Mouse (Mus musculus) hematopoietic multipotent progenitor cell, adult 10-12 weeks (in vitro differentiated cells): ENCODE results near the gene Grk1. TPM values are rescaled to one million over a fixed set of nuclear protein-coding genes. Genes with fewer than 3 reads are reported as not detected.

Source experiments
- polyA plus RNA-seq: library from polyadenylated mRNA; stranded (reverse); fragments of >175 nt; gene quantifications from 2 replicates; pipeline ENCODE4 v1.2.3, GENCODE M21; 2012; ENCODE audit warnings: low replicate concordance

Gene Grk1
- not detected in 2 replicates for polyA plus RNA-seq

DNA sequence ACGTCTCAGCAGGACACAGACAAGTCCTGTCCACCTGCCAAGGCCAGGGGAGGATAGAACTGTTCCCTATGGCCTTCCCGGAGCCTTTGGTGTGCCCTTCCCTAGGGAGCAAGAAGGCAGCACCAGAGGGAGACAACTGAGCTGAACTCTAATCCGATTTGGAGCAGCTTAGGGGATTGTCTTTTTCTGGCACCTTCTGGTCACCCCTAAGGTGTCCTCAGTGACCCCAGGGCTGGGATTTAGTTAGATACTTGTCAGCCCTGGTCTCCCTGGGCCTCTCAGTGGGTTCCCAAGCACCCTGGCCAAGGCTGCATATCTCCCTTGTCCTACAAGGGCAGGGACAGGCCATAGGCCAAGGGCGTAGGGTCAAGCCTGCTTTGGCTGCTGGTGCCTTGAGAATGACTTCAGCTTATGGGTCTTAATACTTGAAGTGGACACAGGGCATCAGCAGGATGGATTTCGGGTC, at the start of gene Grk1:
Gene Grk1, plus strand, starts transcription at position 416 of the 466 bp plus-strand sequence.

GRCm38 (mm10) chr8:13396725-13397124, 8.2 kb upstream of the Grk1 start, which contains the start of gene Atp4b:
Gene Atp4b (minus strand): TSS chr8:13396825.

GRCm38 (mm10) chr8:13434889-13435288, 30.0 kb downstream of the Grk1 start, which contains the start of gene Tmem255b:
Gene Tmem255b (plus strand): TSS chr8:13435189.

Other genes starting within 250 kb of the Grk1 start
- gene Lamp1, start 245.9 kb upstream of the Grk1 start, polyA plus RNA-seq, result 187 and 252 TPM in 2 replicates
- gene Grtp1, start 204.5 kb upstream of the Grk1 start, polyA plus RNA-seq, result 0.21 and 0.47 TPM in 2 replicates
- gene Adprhl1, start 150.9 kb upstream of the Grk1 start, polyA plus RNA-seq, result 0.04 and 0.10 TPM in 2 replicates
- 1.5 and 4.7 TPM in 2 replicates for gene Dcun1d2, start 117.0 kb upstream of the Grk1 start, polyA plus RNA-seq
- gene Tmco3, start 116.9 kb upstream of the Grk1 start, polyA plus RNA-seq, result 4.0 and 12.9 TPM in 2 replicates
- 3.2 and 14.8 TPM in 2 replicates for gene Tfdp1, start 66.3 kb upstream of the Grk1 start, polyA plus RNA-seq
- gene Atp4b, start 8.3 kb upstream of the Grk1 start, polyA plus RNA-seq, result not detected in 2 replicates
- gene Tmem255b, start 30.1 kb downstream of the Grk1 start, polyA plus RNA-seq, result not detected in 2 replicates
- 3.1 and 4.4 TPM in 2 replicates for gene Gas6, start 89.4 kb downstream of the Grk1 start, polyA plus RNA-seq
- gene 1700029H14Rik, start 157.4 kb downstream of the Grk1 start, polyA plus RNA-seq, result 0.29 and 2.0 TPM in 2 replicates